Mouse (Mus musculus) limb, embryonic 11.5 days (tissue): ENCODE data around the gene Lgi4. TPM values are rescaled to one million over a fixed set of nuclear protein-coding genes. Genes with fewer than 3 reads are reported as not detected.
A peak's percentile ranks its signal among the peaks of the same experiment; 100 is the strongest.

Experiments used
- ATAC-seq: fragments of 200-750 bp; cut with Nextera tagmentation; 2 replicates; pipeline ENCODE4 v1.8.0; 2017; ENCODE audit warnings: low read depth; ENCODE audit not compliant: insufficient number of reproducible peaks, low FRiP score, low TSS enrichment
- DNase-seq: peaks from one replicate; pipeline ENCODE4 v3.0.0-alpha.2; 2015; ENCODE audit warnings: low spot score
- H3K27ac ChIP-seq: fragments of 300-500 bp; sonication (generic); replicated peaks from 2 replicates; pipeline ENCODE4 v1.5.1; 2014; ENCODE audit warnings: low read depth, mild to moderate bottlenecking, low read length
- H3K27me3 ChIP-seq: fragments of 300-500 bp; sonication (generic); 2 replicates; pipeline ENCODE4 v1.6.1; 2014; ENCODE audit warnings: mild to moderate bottlenecking, low read length, mixed read lengths; ENCODE audit not compliant: control insufficient read depth, insufficient read depth
- H3K36me3 ChIP-seq: fragments of 300-500 bp; sonication (generic); 2 replicates; pipeline ENCODE4 v1.6.1; 2014; ENCODE audit warnings: mild to moderate bottlenecking, low read length, moderate library complexity, mixed read lengths; ENCODE audit not compliant: control insufficient read depth, insufficient read depth
- H3K4me1 ChIP-seq: fragments of 300-500 bp; sonication (generic); 2 replicates; pipeline ENCODE4 v1.6.1; 2014; ENCODE audit warnings: low read length, mixed read lengths; ENCODE audit not compliant: control insufficient read depth, insufficient read depth
- H3K4me2 ChIP-seq: fragments of 300-500 bp; sonication (generic); 2 replicates; pipeline ENCODE4 v1.6.1; 2014; ENCODE audit warnings: low read depth, mild to moderate bottlenecking, moderate library complexity; ENCODE audit not compliant: severe bottlenecking
- H3K4me3 ChIP-seq: fragments of 300-500 bp; sonication (generic); 2 replicates; pipeline ENCODE4 v1.5.1; 2014; ENCODE audit warnings: low read depth, low read length
- H3K9ac ChIP-seq: fragments of 300-500 bp; sonication (generic); 2 replicates; pipeline ENCODE4 v1.6.1; 2014; ENCODE audit warnings: mild to moderate bottlenecking, low read length
- H3K9me3 ChIP-seq: fragments of 300-500 bp; sonication (generic); 2 replicates; pipeline ENCODE4 v1.6.1; 2016; ENCODE audit warnings: low read length; ENCODE audit not compliant: control insufficient read depth
- WGBS: fragments of 180-500 bp; shearing (Covaris S2); extraction: QIAGEN DNeasy Blood & Tissue Kit; methylation state at CpG from one replicate; pipeline ENCODE4 v1.1.7; 2014; 5-methylcytosine and 5-hydroxymethylcytosine counted together
- polyA plus RNA-seq: library from polyadenylated mRNA; unstranded; fragments of >200 nt; fragmentation: Nextera tagmentation; extraction: Ambion mirVana; gene quantifications from 2 replicates; pipeline ENCODE4 v1.2.1, GENCODE M21; 2014

Gene Lgi4
- polyA plus RNA-seq, 1 experiment from 2014 or later, result 0.23 TPM

DNA sequence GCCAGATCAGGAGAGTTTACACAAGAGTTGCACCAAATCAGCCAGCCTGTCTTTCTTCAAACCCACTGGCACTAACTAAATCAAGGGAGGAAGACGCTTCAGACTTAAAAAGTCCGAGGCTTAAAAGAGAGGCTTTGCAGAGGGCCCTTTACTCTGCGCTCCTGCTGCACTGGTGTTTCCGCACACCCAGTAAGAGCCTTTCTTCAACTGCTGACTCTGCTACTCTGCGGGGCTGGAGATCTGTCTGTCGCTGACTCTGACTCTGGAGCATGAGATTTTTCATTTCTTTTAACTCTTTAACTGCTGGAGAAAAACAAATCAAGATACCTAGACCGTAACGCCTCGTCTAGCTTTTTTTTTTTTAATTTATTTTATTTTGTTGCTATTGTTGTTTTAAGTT lies 25.0 kb downstream of the Lgi4 start:
- ATAC-seq (no peak), DNase-seq (no peak)
- Histone ChIP-seq H3K9me3 (peaks cover 3% of the 10 kb centered on the region; the same call in 1 of the 2 replicates), H3K4me3 (no peak overlapping the region), H3K27ac (no peak overlapping the region), H3K4me2 (no peak overlapping the region), H3K4me1 (no peaks in the 10 kb centered on the region), H3K27me3 (no peaks in the 10 kb centered on the region), H3K9ac (no peak overlapping the region), H3K36me3 (no peaks in the 10 kb centered on the region)
- 63% methylated on average over 9 of the region's 9 CpGs for WGBS

DNA sequence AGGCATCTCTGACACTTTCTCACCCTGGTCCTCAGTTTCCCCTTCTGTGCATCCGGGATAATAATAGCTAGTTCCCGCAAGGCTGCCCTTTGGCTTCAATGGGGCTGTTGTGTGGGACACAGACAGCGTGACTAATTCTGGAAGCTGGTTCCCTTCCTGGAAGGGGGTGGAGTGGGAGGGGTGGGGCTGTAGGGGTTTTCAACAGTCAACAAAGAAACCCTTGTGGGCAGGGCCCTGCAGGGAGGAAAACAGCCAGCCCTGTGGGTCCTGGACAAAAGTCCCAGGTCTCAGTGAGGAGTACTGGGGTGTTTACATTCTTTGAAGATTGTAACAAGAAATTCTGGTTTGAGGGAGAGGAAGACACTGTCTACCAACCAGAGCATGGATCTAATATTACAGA lies 26.0 kb downstream of the Lgi4 start:
- DNase-seq, result peak; percentile 37
- Histone ChIP-seq H3K9me3 (peaks cover 3% of the 10 kb centered on the region; the same call in 1 of the 2 replicates), H3K27ac (peak overlapping the region; percentile 25; the same call in 1 of the 2 replicates), H3K4me1 (no peaks in the 10 kb centered on the region), H3K4me3 (no peak overlapping the region), H3K4me2 (no peak overlapping the region), H3K27me3 (no peaks in the 10 kb centered on the region), H3K36me3 (no peaks in the 10 kb centered on the region), H3K9ac (no peak overlapping the region)
- 72% methylated on average over 3 of the region's 3 CpGs for WGBS
- no peak for ATAC-seq

DNA sequence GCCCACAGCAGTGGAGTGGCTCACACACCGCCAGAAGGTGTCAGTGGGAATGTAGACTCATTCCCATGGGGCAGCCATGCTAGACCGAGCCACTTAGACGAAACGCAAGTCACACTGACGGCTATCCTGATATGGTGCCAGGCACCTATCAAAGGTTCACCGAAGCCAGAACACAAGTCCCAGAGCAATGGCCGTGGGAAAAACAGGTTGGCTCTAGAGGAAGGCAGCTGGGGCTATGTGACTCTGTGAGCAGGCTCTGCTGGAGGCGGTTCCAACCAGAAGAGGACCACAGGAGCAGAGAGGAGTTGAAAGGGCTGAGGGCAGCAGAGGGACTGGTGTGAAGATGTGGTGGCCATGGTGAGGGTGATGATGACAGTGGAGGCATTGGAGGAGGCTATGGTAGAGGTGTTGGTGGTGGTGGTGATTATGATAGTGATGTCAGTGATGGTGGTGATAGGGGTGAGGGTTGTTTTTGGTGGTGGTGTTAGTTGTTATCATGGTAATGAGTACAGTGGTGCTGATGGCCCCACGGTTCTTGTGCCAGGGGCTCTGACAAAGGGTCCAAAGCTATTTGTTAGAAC lies 27.1 kb downstream of the Lgi4 start:
- no peaks in the 10 kb centered on the region for H3K4me1 ChIP-seq
- ATAC-seq (no peak), DNase-seq (no peak)
- no peaks in the 10 kb centered on the region for H3K27me3 ChIP-seq
- no peak overlapping the region for H3K4me2 ChIP-seq
- 90% methylated on average over 9 of the region's 9 CpGs for WGBS
- H3K36me3 ChIP-seq, result no peaks in the 10 kb centered on the region
- H3K27ac ChIP-seq, result no peak overlapping the region
- no peaks in the 10 kb centered on the region; the same call in 1 of the 2 replicates for H3K9me3 ChIP-seq
- no peak overlapping the region for H3K9ac ChIP-seq
- no peak overlapping the region for H3K4me3 ChIP-seq

DNA sequence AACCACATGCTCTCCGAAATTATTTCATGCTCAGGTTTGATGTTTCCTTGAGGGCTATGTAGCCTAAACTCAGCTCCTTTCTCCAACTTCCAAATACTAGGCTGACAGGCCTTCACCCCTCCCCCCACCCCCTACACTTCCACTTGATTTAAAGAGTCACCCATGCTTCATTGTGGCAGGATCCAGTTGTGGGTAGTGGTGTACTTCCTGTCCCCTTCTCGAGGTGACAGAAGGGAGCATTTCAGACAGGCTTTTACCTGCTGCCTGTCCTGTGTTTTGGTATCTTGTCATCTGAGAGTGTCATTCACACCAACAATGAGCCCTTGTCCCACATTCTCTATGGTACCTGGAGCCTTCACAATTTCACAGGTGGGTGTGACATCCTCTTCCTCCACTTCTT lies 28.1 kb downstream of the Lgi4 start:
- H3K4me2 ChIP-seq, result no peak overlapping the region
- DNase-seq (no peak), ATAC-seq (no peak)
- H3K27ac ChIP-seq, result no peak overlapping the region
- H3K27me3 ChIP-seq, result no peaks in the 10 kb centered on the region
- H3K4me1 ChIP-seq, result no peaks in the 10 kb centered on the region
- no peaks in the 10 kb centered on the region for H3K36me3 ChIP-seq
- no peaks in the 10 kb centered on the region; the same call in 1 of the 2 replicates for H3K9me3 ChIP-seq
- no peak overlapping the region for H3K9ac ChIP-seq
- no peak overlapping the region for H3K4me3 ChIP-seq
- 66% methylated on average over 2 of the region's 2 CpGs for WGBS

GRCm38 (mm10) chr7:31088206-31088605 lies 29.1 kb downstream of the Lgi4 start:
- no peak overlapping the region for H3K4me2 ChIP-seq
- 83% methylated on average over 3 of the region's 3 CpGs for WGBS
- no peaks in the 10 kb centered on the region for H3K4me1 ChIP-seq
- H3K36me3 ChIP-seq, result no peaks in the 10 kb centered on the region
- no peaks in the 10 kb centered on the region; the same call in 1 of the 2 replicates for H3K9me3 ChIP-seq
- H3K9ac ChIP-seq, result no peak overlapping the region
- H3K27me3 ChIP-seq, result no peaks in the 10 kb centered on the region
- no peak overlapping the region for H3K4me3 ChIP-seq
- H3K27ac ChIP-seq, result no peak overlapping the region
- DNase-seq (no peak), ATAC-seq (no peak)

GRCm38 (mm10) chr7:31089721-31090120 lies 30.6 kb downstream of the Lgi4 start:
- 84% methylated on average over 2 of the region's 2 CpGs for WGBS
- Histone ChIP-seq H3K9ac (no peak overlapping the region), H3K9me3 (no peaks in the 10 kb centered on the region; the same call in 1 of the 2 replicates), H3K4me3 (no peak overlapping the region), H3K27me3 (no peaks in the 10 kb centered on the region), H3K4me2 (no peak overlapping the region), H3K36me3 (no peaks in the 10 kb centered on the region), H3K4me1 (no peaks in the 10 kb centered on the region), H3K27ac (no peak overlapping the region)
- DNase-seq (no peak), ATAC-seq (no peak)

- ATAC-seq, result no peak
- DNase-seq, result no peak
- Histone ChIP-seq H3K27me3 (no peaks in the 10 kb centered on the region), H3K36me3 (no peaks in the 10 kb centered on the region), H3K9ac (no peak overlapping the region), H3K27ac (no peak overlapping the region), H3K4me1 (no peaks in the 10 kb centered on the region), H3K4me2 (no peak overlapping the region), H3K4me3 (no peak overlapping the region), H3K9me3 (no peaks in the 10 kb centered on the region)
- 22% methylated on average over 12 of the region's 12 CpGs for WGBS
These were observed 35.8 kb downstream of the Lgi4 start for GRCm38 (mm10) chr7:31094774-31095501.

- H3K4me1 ChIP-seq, result no peaks in the 10 kb centered on the region
- no peaks in the 10 kb centered on the region for H3K27me3 ChIP-seq
- no peaks in the 10 kb centered on the region for H3K9me3 ChIP-seq
- DNase-seq (no peak), ATAC-seq (no peak)
- H3K36me3 ChIP-seq, result no peaks in the 10 kb centered on the region
- no peak overlapping the region for H3K4me2 ChIP-seq
- 75% methylated on average over 9 of the region's 9 CpGs for WGBS
- no peak overlapping the region for H3K9ac ChIP-seq
- no peak overlapping the region for H3K4me3 ChIP-seq
- no peak overlapping the region for H3K27ac ChIP-seq
These were observed 37.9 kb downstream of the Lgi4 start for GRCm38 (mm10) chr7:31096892-31097564.
